8 mouse cellular contexts compared by ENCODE assay signal in genomic region chr4:129701503-129702377, GRCm38 (mm10). TPM values are rescaled to one million over a fixed set of nuclear protein-coding genes. Genes with fewer than 3 reads are reported as not detected.
DNase-seq lines count a peak whose midpoint lies in the region; ATAC-seq lines count a peak whose summit lies in the region.

No protein-coding gene starts in this region.

- H3K27me3 ChIP-seq in hindbrain, embryonic 13.5 days, result no peaks in the 10 kb centered on the region

- peak; percentile 83 for DNase-seq in T-cell, adult 2 months (ENCODE audit: low spot score)
- peak; percentile 76 to 90 for DNase-seq in cerebellum, postnatal 25 days
- peak; percentile 68 to 81 for DNase-seq in frontal cortex, postnatal 14 days (ENCODE audit: low spot score in 2 of 2)
- DNase-seq in layer of hippocampus, postnatal 14 days (ENCODE audit: low spot score in 2 of 2), result peak; percentile 83 to 93
- peak; percentile 93 for DNase-seq in lung, postnatal 14 days
- DNase-seq in retina, adult 2 months (ENCODE audit: low read depth, low spot score), result peak; percentile 63
- peak; percentile 78 to 83 for DNase-seq in thymus, postnatal 36 days

- H3K4me3 ChIP-seq in hindbrain, embryonic 13.5 days, result no peak overlapping the region

- 48% methylated on average over 17 of the region's 17 CpGs for WGBS in hindbrain, embryonic 13.5 days

- H3K9me3 ChIP-seq in hindbrain, embryonic 13.5 days, result no peaks in the 10 kb centered on the region

- H3K4me2 ChIP-seq in hindbrain, embryonic 13.5 days, result peak overlapping the region; percentile 25

- H3K9ac ChIP-seq in hindbrain, embryonic 13.5 days, result peak overlapping the region; percentile 19

- peaks cover 43% of the 10 kb centered on the region for H3K36me3 ChIP-seq in hindbrain, embryonic 13.5 days

- ATAC-seq in hindbrain, embryonic 13.5 days (ENCODE audit: low FRiP score), result peak; percentile 33; the same call in 1 of the 2 replicates

- H3K4me1 ChIP-seq in hindbrain, embryonic 13.5 days (replicated peaks), result peaks cover 40% of the 10 kb centered on the region

- H3K27ac ChIP-seq in hindbrain, embryonic 13.5 days, result peak overlapping the region; percentile 81

RNA-seq across cellular contexts. Expression of gene Tmem39b, which starts 5.1 kb away (rescaled TPM):
- polyA plus RNA-seq in hindbrain, embryonic 13.5 days (2015; fragmentation: Nextera tagmentation; extraction: Ambion mirVana), result 16.8 and 18.4 TPM in 2 replicates
- total RNA-seq in layer of hippocampus, postnatal 14 days (2021), result 10 to 100 TPM; 12.8 to 15.2 TPM

RNA-seq across cellular contexts. Expression of gene Kpna6, which starts 29.2 kb away (rescaled TPM):
- 15.7 and 17.6 TPM in 2 replicates for polyA plus RNA-seq in hindbrain, embryonic 13.5 days (2015; fragmentation: Nextera tagmentation; extraction: Ambion mirVana)
- 10 to 100 TPM; 88.9 to 93.4 TPM for total RNA-seq in layer of hippocampus, postnatal 14 days (2021)

RNA-seq across cellular contexts. Expression of gene Khdrbs1, which starts 40.4 kb away (rescaled TPM):
- polyA plus RNA-seq in hindbrain, embryonic 13.5 days (2015; fragmentation: Nextera tagmentation; extraction: Ambion mirVana), result 157 TPM in 2 replicates
- total RNA-seq in layer of hippocampus, postnatal 14 days (2021), result 10 to 100 TPM; 83.3 to 85.6 TPM
